Mouse (Mus musculus) forelimb bud, embryonic 11.5 days (tissue): ENCODE measurements at regions not wholly inside any gene's neighbourhood (a gene's known extent, or its start where the extent isn't known, plus 50 kb on each side); places are given as distances from the start of the nearest gene placed in this dataset.
A peak's percentile ranks its signal among the peaks of the same experiment; 100 is the strongest.

Source experiments
- DNase-seq: peaks from one replicate; pipeline ENCODE4 v3.0.0-alpha.2; 2012; ENCODE audit warnings: low read depth, low spot score

- peak; percentile 80 for DNase-seq
Observed at GRCm38 (mm10) chr12:30510861-30511260, 73.4 kb upstream of the Tmem18 start.

GRCm38 (mm10) chr12:30483370-30483769, 100.9 kb upstream of the Tmem18 start:
- DNase-seq, result no peak

GRCm38 (mm10) chr12:30473473-30473815, 100.3 kb upstream of the Sntg2 start:
- DNase-seq, result no peak

GRCm38 (mm10) chr12:30472743-30473472, 99.7 kb upstream of the Sntg2 start:
- no peak for DNase-seq

DNA sequence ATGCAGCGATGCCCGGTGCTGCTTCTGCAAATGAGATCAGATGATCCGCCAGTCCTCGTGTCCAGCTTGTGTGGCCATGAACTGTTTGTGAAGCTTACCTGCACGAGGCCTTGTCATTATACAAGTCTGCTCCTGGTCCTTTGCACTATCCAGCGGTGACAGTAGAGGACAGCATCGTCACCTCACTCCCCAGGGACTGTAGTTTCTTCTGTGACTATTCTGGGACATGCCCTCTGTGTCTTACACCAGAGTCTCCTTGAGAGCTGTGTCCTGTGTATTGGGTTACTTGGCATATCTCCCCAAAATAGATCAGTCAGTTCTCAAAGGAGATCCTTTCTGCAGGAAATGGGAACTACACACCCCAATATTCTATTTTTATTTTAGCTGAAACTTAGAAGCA, 94.0 kb upstream of the Sntg2 start:
- DNase-seq, result no peak

DNA sequence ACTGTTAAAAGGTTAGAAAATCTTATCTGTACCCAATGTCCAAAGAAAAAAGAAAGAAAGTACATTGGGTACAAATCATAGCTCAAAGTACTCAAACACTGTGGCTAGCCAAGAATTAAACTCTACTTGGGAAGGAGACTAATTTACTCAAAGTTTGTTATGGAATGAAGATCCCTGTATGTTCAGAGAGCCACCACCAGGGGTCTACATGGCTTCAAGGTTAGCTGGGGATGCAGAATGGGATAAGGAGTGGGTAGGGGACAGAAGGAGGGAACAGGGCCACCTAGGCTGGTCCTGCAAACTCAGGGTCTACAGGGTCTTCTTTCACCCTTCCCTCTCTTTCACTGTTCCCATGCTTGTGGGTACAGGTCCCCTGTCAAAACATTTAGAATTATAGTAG, 77.4 kb upstream of the Sntg2 start:
- no peak for DNase-seq

GRCm38 (mm10) chr12:30434892-30435291, 61.7 kb upstream of the Sntg2 start:
- DNase-seq, result no peak

DNA sequence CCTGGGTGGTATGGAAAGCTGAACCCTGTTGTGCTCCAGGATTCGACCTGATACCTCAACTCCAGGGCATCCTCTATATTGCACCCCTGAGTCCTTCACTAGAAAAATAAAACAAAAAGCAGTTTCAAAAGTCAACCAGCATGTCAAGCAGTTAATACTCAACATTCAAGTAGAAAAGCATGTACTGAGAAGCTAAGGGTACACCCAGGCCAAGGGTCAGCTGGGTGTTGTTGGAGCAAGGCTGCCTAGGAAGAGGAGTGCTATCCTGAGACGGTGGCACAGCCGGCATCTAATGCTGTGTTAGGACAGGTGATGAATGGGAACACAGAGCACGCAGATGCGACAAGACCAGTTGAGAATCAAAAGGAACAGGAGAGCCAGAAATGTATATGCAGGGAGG, 59.7 kb upstream of the Sntg2 start:
- DNase-seq, result no peak

DNA sequence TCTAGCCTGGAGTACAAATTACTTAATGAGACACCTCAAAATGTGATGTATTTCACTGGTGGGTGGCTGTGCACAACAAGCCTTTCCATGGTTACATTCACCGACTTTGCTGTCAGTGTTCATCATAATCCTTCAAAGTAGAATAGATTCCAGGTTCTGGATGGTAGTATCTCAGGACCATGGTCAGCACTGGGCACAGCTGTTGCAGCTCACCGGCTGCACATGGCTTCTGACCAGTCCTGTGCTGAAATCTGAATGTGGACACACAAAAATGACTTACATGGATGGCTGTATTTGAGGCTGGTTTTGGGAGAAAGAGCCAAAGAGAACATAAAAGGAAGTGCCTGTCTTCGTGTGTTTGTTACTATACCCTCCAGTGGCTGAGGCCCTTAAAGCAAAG, 57.5 kb upstream of the Sntg2 start:
- peak; percentile 19 for DNase-seq

- no peak for DNase-seq
Observed at GRCm38 (mm10) chr12:30425301-30425700, 52.1 kb upstream of the Sntg2 start.
